Mouse (Mus musculus) macrophage (primary cell): ENCODE data around the gene Ddit4. TPM values are rescaled to one million over a fixed set of nuclear protein-coding genes. Genes with fewer than 3 reads are reported as not detected.

Experiments used
- H3K27ac ChIP-seq: fragments of 350-480 bp; formaldehyde crosslinking; 2 replicates; pipeline ENCODE4 v1.9.0; 2021
- H3K36me3 ChIP-seq: fragments of 350-480 bp; formaldehyde crosslinking; 2 replicates; pipeline ENCODE4 v1.9.0; 2021; ENCODE audit errors: inconsistent target
- H3K4me3 ChIP-seq: fragments of 350-480 bp; formaldehyde crosslinking; 2 replicates; pipeline ENCODE4 v1.9.0; 2021; ENCODE audit errors: inconsistent target
- H3K79me2 ChIP-seq: fragments of 350-480 bp; formaldehyde crosslinking; 2 replicates; pipeline ENCODE4 v1.9.0; 2021; ENCODE audit errors: inconsistent target
- WGBS: methylation state at CpG from one replicate; pipeline ENCODE4 v1.1.7; 2026; ENCODE audit warnings: inconsistent platforms; ENCODE audit not compliant: missing documents; 5-methylcytosine and 5-hydroxymethylcytosine counted together
- polyA plus RNA-seq: library from polyadenylated mRNA; stranded (reverse); fragments of 250-400 nt; gene quantifications from 3 replicates; pipeline ENCODE4 v1.2.4, GENCODE M21; 2018; ENCODE audit warnings: inconsistent platforms

Ddit4 gene
- polyA plus RNA-seq, 1 experiment from 2014 or later: 2.2 TPM

DNA sequence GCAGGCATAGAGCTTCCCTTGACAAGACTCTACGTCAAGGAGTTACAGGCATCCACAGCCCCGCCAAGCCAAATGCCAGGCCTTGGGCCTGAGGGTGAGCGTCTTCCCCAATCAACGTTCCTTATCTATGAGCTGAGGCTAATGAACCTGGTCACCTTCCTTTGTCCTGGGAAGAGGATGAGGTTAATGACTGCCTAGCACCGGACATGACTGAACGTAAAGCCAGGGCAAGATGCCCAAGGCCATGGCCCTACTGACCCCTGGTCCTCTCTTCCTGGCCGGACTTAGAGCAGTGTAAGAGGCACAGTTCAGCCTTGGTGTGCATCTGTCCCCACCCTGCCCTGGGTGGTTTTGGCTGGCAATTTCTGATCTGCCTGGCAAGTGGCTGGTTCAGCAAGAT lies 22.4 kb downstream of the Ddit4 start:
- 96% methylated on average over 7 of the region's 7 CpGs for WGBS

DNA sequence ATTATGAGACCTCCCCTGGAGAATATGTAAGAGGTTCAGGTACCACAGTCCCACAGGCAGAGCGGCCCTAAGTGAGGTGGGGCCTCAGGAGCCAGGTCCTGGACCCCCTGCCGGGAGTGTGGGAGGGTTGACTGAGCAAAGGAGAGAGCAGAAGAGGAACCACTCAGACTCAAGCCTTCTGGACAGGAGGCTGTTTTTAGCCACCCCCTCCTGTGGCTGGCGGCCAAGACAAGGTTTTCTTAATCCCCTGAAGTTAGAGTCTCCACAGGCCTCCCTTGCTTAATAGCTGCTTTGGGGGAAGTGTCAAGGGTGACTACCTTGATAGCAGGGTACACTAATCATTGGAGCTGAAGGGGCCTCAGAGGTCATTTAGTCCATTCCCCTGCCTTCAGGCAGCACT lies 27.3 kb downstream of the Ddit4 start:
- WGBS: 26% methylated on average over 3 of the region's 3 CpGs
- no peak overlapping the region for H3K27ac ChIP-seq

More for the DNA sequence above, 22.4 kb downstream of the Ddit4 start:
- Histone ChIP-seq H3K4me3 (no peak overlapping the region), H3K36me3 (no peaks in the 10 kb centered on the region), H3K79me2 (no peaks in the 10 kb centered on the region), H3K27ac (no peak overlapping the region)

DNA sequence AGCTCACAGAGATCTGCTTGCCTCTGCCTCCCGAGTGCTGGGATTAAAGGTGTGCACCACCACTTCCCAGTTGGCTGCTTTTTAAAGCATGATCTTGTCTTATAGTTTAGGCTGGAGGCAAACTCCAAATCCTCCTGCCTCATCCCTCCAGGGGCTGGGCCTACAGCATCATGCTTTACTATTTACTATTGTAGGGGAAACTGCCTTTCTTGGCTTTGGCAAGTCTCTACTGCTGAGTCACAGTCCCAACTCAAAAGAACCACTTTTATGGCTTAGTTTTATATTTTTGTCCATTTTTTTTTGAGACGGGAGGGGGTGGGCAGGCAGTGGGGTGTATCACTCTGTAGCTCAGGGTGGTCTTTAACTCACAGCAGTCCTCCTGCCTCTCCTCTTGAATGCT lies 28.1 kb downstream of the Ddit4 start:
- Histone ChIP-seq H3K27ac (no peak overlapping the region), H3K4me3 (no peak overlapping the region), H3K36me3 (no peaks in the 10 kb centered on the region), H3K79me2 (no peaks in the 10 kb centered on the region)
- WGBS: 56% methylated on average over 2 of the region's 2 CpGs

More for the DNA sequence above, 27.3 kb downstream of the Ddit4 start:
- H3K79me2 ChIP-seq: no peaks in the 10 kb centered on the region
- no peak overlapping the region for H3K4me3 ChIP-seq
- H3K36me3 ChIP-seq: no peaks in the 10 kb centered on the region

DNA sequence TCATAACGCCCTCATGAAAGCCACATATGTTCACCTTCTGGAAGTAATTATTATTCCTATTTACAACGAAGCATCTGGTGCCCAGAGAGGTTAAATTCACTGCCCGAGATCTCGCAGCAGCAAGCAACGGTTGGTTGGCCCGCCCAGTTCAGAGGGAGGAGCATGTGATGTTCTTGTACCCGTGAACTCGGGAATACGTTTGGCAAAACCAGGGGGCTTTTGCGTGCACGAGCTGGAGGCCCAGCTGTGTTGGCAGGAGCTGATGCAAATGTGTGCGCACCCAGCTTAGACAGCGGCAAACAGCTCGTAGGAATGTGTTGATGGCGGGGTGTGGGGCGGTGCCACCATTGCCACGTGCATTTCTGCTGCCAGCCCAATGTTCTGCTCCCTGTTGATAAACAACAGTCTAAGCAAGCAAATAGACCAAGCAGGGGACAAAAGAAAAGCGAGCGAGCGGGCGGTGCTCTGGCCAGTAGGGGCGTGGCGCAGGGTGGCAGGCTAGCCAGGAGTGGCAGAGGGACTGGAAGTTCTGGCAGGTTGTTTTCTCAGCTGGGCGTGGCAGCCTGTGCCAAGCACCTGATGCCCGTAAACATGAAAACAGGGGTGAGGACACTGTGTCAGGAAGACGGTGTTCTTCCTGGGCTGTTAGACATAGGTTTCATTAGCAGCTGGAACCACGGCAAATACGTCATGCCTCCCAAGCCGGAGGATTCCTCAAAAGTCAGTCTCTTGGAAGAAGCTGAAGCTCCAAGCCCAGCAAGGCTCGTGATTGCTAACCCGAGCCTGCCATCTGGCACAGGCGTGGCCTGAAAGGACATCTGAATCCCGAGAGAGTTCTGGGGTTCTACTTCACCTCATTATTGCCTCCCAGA lies 30.6 kb downstream of the Ddit4 start:
- no peaks in the 10 kb centered on the region for H3K79me2 ChIP-seq
- 18% methylated on average over 33 of the region's 33 CpGs for WGBS

DNA sequence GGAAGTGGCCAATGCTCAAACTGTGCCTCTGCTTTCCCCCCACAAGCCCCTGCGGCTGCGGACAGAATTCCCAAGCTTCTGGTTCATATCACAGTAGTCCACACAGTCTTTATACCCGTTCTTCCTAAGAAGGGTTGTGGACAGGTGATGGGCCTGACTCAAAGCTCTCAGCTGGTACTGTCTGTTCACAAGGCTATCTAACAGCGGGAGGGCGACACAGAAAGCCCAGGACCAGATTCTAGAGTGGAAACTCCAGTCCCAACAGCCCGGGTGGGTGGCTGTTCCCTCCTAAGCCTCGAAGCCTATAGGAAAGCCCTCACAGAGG lies 31.2 kb downstream of the Ddit4 start:
- 53% methylated on average over 7 of the region's 7 CpGs for WGBS
- no peak overlapping the region for H3K27ac ChIP-seq
- no peaks in the 10 kb centered on the region for H3K36me3 ChIP-seq
- H3K4me3 ChIP-seq: peak overlapping the region; percentile 32
- no peaks in the 10 kb centered on the region for H3K79me2 ChIP-seq

More for the DNA sequence above, 30.6 kb downstream of the Ddit4 start:
- Histone ChIP-seq H3K36me3 (no peaks in the 10 kb centered on the region), H3K4me3 (peak overlapping the region; percentile 32), H3K27ac (no peak overlapping the region)

DNA sequence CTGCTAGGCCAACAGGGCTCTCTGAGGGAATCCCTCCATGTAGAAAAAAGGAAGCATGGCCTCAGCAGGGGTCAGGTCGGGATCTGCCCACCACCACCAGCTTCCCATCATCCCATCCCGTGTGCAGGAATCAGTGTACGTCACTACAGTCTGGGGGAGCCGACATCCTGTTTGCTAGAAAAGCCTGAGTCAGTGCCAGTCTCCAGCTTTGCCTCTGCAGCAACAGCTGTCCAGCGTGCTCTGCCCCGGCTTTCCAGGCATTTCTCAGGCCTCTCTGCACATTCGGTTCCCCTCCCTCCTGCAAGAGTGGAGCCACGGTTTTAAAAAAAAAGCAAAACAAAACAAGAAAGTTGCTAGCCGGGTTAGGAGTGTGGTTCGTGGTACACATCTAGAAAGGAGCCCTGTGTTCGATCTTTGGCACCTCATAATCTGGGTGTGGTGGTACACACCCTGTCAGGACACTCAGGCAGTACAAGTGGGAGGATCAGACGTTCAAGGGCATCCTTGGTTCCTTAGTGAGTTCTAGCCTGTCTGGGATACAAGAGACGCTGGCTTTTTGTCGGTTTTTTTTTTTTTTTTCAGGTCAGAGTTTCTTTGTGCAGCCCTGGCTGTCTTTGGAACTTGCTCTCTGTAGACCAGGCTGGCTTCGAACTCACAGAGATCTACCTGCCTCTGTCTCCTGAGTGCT lies 32.0 kb downstream of the Ddit4 start:
- Histone ChIP-seq H3K36me3 (no peaks in the 10 kb centered on the region), H3K79me2 (no peaks in the 10 kb centered on the region), H3K27ac (no peak overlapping the region), H3K4me3 (no peak overlapping the region)
- WGBS: 57% methylated on average over 15 of the region's 15 CpGs

DNA sequence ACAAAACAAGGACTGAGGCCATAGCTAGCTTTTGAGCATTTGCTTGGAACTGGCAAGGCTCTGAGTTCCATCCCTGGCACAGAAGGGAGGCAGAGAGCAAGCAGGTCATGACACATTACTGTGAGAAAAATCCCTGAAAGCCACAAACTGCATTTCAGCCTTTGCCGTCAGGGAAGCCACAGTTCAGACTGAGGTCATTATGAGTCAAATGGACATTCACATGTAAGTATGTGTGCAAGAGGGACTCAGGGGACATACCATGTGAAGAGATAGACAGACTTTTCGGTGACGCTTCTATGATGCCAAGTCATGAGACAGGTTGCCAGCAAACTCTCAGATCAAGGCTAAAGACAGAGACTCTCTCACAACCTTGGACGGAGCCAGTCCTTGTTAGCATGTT lies 33.5 kb downstream of the Ddit4 start:
- H3K79me2 ChIP-seq: no peaks in the 10 kb centered on the region
- H3K4me3 ChIP-seq: no peak overlapping the region
- H3K36me3 ChIP-seq: no peaks in the 10 kb centered on the region
- WGBS: 93% methylated on average over 4 of the region's 4 CpGs
- no peak overlapping the region for H3K27ac ChIP-seq

DNA sequence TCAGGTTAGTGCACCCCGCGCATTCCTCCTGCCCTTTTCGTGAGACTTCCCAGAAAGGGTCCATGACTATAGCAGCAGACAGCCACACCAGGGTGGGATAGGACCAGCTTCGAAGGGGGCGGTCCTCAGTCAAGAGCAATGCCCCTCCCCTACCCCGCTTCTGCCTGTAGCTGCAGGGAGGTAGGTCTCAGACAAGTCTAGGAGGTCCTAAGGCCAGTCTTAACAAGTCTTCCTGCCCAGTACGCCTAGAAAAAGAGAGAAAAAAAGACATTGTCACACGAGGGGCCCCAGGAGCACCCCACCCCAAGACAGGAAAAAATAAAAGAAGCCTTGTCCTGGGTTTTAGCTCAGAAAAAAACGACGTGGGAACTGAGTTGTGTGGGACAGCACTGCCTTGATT lies 35.0 kb downstream of the Ddit4 start:
- Histone ChIP-seq H3K27ac (no peak overlapping the region), H3K36me3 (no peaks in the 10 kb centered on the region), H3K79me2 (no peaks in the 10 kb centered on the region), H3K4me3 (no peak overlapping the region)
- WGBS: 21% methylated on average over 10 of the region's 10 CpGs

DNA sequence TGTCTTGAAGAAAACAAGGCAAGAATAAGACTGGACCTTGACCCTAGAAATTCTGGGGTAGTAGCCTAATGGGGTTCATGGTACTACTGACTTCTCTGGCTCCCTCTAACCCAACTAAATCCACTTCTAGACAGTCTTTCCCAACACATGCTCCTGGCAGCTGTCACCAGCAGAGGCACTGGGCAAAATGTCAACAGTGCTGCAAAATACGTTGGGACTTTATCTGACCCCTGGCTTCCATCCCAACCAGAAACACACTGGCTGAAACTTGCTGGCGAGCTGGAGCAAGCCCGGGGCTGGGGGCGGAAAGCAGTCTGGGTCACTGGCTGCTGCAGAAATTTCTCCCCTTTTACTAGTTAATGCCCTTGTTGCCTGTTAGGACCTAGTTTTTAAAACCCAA lies 35.5 kb downstream of the Ddit4 start:
- Histone ChIP-seq H3K36me3 (no peaks in the 10 kb centered on the region), H3K27ac (no peak overlapping the region), H3K79me2 (no peaks in the 10 kb centered on the region), H3K4me3 (no peak overlapping the region)
- WGBS: 49% methylated on average over 4 of the region's 4 CpGs

DNA sequence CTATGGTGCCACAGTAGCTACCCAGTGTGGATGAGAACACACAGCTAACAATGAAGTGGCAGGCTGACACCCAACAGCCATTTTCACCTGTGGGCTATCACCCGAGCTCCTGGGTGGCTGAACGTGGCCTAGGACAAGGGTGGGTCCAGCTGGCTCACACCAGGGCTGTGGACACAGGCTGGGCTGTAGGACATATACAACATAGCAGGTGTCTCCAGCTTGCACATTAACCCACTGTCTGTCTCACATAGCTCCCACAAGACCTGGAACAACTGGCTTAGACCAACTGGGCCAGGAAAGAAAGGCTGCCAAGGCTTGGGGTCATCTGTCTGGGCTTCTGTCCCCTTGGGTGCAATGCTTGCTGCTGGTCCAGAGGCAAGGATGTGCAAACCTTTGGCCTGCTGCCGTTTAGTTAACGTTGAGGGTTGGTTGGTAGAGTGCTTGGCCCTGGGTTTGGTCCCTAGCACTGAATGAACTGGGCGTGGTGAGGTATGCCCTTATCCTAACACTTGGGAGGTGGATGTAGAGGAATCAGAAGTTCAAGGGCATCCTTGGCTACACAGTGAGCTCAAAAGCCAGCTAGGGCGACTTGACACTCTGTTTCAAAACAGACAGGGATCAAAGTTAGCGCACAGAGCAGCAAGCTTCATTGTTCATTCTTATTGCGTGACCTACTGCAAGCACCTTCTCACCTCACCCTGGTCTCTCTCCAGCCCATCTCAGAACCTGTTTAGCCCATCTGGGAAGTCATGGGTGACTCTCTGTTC lies 36.3 kb downstream of the Ddit4 start:
- no peak overlapping the region for H3K27ac ChIP-seq
- H3K4me3 ChIP-seq: no peak overlapping the region
- no peaks in the 10 kb centered on the region for H3K36me3 ChIP-seq
- 97% methylated on average over 8 of the region's 8 CpGs for WGBS
- no peaks in the 10 kb centered on the region for H3K79me2 ChIP-seq

DNA sequence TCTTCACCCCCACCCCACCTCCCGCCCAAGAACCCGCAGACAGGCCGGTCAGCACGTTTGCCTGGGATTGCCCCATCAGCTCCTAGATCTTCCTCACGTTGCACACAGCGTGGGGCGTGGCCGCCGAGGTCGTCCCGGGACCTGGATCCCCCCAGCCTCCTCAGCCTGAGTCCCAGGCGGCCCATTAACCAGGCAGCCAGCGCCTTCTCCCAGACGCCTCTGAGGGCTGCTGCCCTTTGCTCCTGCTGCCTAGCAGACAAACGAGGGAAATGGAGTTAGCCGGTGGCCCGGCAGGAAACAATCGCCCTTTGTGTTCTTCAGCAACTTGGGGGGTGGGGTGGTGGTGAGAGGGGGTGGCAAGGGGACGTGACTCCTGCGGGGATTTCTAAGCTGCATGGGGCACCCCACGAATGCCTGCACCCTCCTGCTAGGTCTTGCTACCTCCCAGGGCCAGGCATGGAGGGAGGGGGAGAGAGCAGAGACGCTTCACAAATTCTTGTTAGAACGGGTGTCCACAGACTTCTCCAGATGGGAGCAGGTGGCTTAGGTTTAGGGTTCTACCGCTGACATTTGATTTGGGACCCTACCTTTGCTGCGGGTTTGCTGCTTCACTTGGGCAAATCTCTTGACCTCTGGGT lies 40.0 kb downstream of the Ddit4 start:
- H3K27ac ChIP-seq: no peak overlapping the region
- no peaks in the 10 kb centered on the region for H3K36me3 ChIP-seq
- 36% methylated on average over 23 of the region's 25 CpGs for WGBS
- no peak overlapping the region for H3K4me3 ChIP-seq
- no peaks in the 10 kb centered on the region for H3K79me2 ChIP-seq

DNA sequence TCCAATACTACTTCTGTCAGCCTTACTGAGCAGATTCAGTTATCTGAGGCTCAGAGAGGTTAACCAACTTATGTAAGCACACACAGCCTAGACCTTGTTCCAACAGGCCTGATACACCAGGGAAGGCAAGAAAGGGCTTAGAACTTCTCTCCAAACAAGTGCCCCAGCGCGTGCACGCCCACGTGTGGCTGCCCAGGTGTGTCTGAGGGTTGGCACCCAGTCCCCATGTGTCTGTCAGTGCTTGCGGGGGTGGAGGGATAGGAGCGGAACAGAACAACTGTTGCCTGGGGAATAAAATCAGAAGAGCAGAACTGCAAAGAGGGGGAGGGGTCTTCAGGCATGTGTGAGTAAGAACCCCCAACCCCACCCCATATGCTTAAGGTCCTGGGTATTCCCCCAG lies 40.5 kb downstream of the Ddit4 start:
- Histone ChIP-seq H3K36me3 (no peaks in the 10 kb centered on the region), H3K27ac (no peak overlapping the region), H3K79me2 (no peaks in the 10 kb centered on the region), H3K4me3 (no peak overlapping the region)
- WGBS: 64% methylated on average over 6 of the region's 6 CpGs

DNA sequence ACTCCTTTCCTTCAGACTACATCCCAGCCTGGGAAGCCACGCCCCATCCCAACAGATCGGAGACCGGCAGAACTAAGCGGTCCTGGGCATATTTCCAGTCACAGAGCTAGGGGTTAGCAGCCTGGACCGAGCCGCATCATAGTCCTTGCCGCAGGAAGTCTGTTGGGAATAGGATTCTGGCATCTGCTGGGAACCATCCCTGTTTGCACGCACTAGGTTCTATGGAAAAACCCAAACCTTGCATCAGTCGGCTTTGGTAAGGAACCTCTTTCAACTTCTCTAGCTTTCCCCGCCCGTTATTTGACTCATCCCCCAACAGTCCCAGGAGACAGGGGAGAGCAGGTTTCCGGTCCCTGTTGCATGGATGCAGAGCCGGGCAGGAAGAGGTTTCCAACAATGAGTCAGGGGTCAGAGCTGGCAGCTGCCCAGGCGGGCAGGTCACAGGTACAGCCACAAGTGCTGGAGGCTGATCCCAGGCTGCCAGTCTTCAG lies 42.2 kb downstream of the Ddit4 start:
- Histone ChIP-seq H3K36me3 (no peaks in the 10 kb centered on the region), H3K79me2 (no peaks in the 10 kb centered on the region), H3K4me3 (no peak overlapping the region), H3K27ac (no peak overlapping the region)
- WGBS: 17% methylated on average over 14 of the region's 14 CpGs

DNA sequence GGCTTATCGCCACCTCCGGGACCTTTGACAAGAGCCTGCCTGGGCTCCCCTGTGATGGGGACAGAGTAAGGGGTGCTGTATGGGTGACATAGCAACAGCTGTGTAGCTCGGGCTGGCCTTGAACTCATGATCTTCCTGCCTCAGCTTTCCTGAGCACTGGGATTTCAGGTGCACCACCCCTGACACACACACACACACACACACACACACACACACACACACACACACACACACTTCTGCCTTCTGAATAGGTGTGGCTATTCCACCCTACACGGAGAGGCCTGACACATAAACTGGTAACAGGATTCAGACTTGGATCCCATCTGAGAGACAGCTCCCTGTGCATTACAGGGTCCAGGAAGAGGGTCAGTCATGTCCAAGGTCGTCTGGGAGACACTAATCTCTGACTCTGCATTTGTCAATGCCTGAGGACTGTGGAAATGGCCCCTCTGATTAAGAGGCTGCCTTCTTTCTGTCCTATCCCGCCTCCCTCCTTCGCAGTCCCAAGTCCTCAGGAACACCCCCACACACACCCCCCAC lies 42.8 kb downstream of the Ddit4 start:
- Histone ChIP-seq H3K79me2 (no peaks in the 10 kb centered on the region), H3K27ac (no peak overlapping the region), H3K36me3 (no peaks in the 10 kb centered on the region), H3K4me3 (no peak overlapping the region)
- WGBS: 48% methylated on average over 7 of the region's 7 CpGs
